Mouse (Mus musculus): ENCODE results near the gene Zbtb2. TPM values are rescaled to one million over a fixed set of nuclear protein-coding genes. Genes with fewer than 3 reads are reported as not detected.
A peak's percentile ranks its signal among the peaks of the same experiment; 100 is the strongest.

Zbtb2 gene
- polyA plus RNA-seq, 2 experiments, result 12.5 to 13.7 TPM

DNA sequence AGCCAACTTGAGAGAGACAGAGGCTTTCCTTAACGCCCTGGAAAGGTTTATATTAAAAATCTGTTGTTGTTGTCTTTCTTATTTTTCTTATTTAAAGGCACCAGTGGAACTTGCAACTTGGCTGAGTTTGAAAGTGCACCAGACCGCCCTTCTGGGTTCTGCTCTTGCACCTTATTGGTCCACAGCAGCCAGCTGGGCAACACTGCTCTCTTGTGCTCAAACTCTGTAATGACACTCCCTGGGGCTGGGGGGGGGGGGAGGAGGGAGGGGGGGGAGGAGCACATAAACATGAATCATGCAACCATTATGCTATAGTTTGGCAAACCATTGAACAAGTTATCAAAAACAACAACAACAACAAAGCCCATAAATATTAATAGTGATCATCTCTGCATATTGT, 46.5 kb downstream of the Zbtb2 start:
- 20% methylated on average over 2 of the region's 2 CpGs for WGBS
- Histone ChIP-seq H3K4me1 (ENCODE audit: control insufficient read depth, insufficient read depth, low read length) (peaks cover 16% of the 10 kb centered on the region), H3K9me3 (ENCODE audit: control insufficient read depth, low read length) (no peaks in the 10 kb centered on the region), H3K9ac (ENCODE audit: low read depth, low read length, severe bottlenecking) (no peak overlapping the region), H3K4me3 (replicated peaks; ENCODE audit: low read length) (no peak overlapping the region), H3K36me3 (ENCODE audit: control insufficient read depth, insufficient read depth, low read length) (no peaks in the 10 kb centered on the region), H3K27ac (replicated peaks; ENCODE audit: low read depth, low read length) (no peak overlapping the region), H3K4me2 (replicated peaks; ENCODE audit: low read depth, low read length, severe bottlenecking) (no peak overlapping the region), H3K27me3 (ENCODE audit: control insufficient read depth, insufficient read depth, low read length) (no peaks in the 10 kb centered on the region)
- DNase-seq (ENCODE audit: low spot score) (peak; percentile 72), ATAC-seq (ENCODE audit: low FRiP score, low read depth) (peak; percentile 53)
- no peak for TF ChIP-seq POLR2A (IDR thresholded peaks at IDR 0.05; ENCODE audit: borderline replicate concordance, extremely low read depth, insufficient read depth, insufficient read length)

DNA sequence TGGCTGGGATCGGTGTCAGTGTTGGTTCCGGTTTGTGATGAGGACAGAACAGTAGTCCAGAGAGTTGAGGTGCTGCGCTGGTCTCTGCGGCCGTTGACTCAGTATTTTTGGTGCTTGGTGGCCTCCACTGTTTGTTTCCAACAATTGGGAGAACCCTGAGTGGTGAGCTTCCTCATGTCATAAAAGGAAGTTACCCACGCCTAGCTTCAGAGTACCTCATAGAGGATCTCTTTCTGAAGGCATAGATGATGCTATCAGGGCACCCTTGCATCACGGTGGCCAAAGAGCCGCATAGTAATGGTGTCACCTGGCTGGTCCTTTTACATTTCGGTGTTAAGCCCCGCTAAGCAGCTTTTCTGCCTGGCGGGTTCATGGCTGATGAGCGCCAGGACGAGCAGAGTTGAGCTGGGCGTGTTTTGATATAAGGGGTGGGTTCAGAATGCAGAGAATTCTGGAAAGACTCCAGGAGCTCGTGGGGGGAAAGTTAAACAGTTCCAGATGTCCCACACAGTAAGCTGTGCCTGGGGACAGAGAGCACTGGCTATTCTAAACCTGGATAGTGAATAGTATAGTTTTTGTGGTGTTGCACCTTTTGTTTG, 48.9 kb downstream of the Zbtb2 start:
- no peaks in the 10 kb centered on the region for H3K36me3 ChIP-seq (ENCODE audit: control insufficient read depth, insufficient read depth, low read length)
- H3K27me3 ChIP-seq (ENCODE audit: control insufficient read depth, insufficient read depth, low read length), result no peaks in the 10 kb centered on the region
- no peak for TF ChIP-seq POLR2A (IDR thresholded peaks at IDR 0.05; ENCODE audit: borderline replicate concordance, extremely low read depth, insufficient read depth, insufficient read length)
- H3K27ac ChIP-seq (replicated peaks; ENCODE audit: low read depth, low read length), result peak overlapping the region; percentile 61; the same call in 1 of the 2 replicates
- H3K4me3 ChIP-seq (replicated peaks; ENCODE audit: low read length), result peak overlapping the region; percentile 14; the same call in 1 of the 2 replicates
- no peak overlapping the region for H3K9ac ChIP-seq (ENCODE audit: low read depth, low read length, severe bottlenecking)
- no peaks in the 10 kb centered on the region for H3K9me3 ChIP-seq (ENCODE audit: control insufficient read depth, low read length)
- WGBS, result 36% methylated on average over 15 of the region's 15 CpGs
- peaks cover 13% of the 10 kb centered on the region for H3K4me1 ChIP-seq (ENCODE audit: control insufficient read depth, insufficient read depth, low read length)
- DNase-seq (ENCODE audit: low spot score) (peak; percentile 93), ATAC-seq (ENCODE audit: low FRiP score, low read depth) (peak; percentile 86)
- H3K4me2 ChIP-seq (replicated peaks; ENCODE audit: low read depth, low read length, severe bottlenecking), result peak overlapping the region; percentile 35; the same call in 1 of the 2 replicates

DNA sequence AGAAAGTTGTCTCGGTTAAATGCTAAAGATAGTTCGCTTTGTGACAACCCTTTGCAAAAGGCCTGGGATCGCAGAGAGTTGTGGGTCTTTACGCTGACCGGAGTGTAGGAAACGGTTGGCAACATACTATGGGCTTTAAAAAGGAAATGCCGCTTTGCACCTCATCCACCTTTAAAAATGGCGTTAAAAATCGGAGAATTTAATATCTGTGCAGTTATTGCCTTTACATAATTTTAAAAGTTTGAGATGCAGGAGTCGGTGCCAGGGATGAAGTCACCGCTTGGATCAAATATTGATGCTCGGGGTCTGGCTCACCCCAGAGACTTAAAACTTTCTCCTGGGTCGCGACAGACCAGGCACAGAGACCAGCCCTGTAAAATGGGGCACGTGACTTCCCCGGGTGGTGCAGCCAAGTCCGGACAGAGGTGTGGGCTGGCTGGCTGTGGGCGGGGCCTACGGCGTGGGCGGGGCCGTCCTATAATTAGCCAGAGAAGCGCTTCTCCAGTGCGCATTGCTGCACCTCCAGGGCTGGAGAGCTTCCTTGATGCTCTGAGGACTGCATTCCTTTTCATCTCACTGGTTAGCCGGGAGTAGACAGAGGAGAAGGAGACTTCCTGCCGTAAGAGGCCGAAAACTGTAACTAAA, 53.7 kb downstream of the Zbtb2 start:
- Histone ChIP-seq H3K27me3 (ENCODE audit: control insufficient read depth, insufficient read depth, low read length) (no peaks in the 10 kb centered on the region), H3K9ac (ENCODE audit: low read depth, low read length, severe bottlenecking) (peak overlapping the region; percentile 28; the same call in 1 of the 2 replicates), H3K9me3 (ENCODE audit: control insufficient read depth, low read length) (no peaks in the 10 kb centered on the region), H3K4me2 (replicated peaks; ENCODE audit: low read depth, low read length, severe bottlenecking) (peak overlapping the region; percentile 59), H3K27ac (replicated peaks; ENCODE audit: low read depth, low read length) (0 out of 2 replicates have a peak overlapping the region, but pooled peaks have one; percentile 2), H3K4me1 (ENCODE audit: control insufficient read depth, insufficient read depth, low read length) (peaks cover 5% of the 10 kb centered on the region), H3K4me3 (replicated peaks; ENCODE audit: low read length) (peak overlapping the region; percentile 32), H3K36me3 (ENCODE audit: control insufficient read depth, insufficient read depth, low read length) (no peaks in the 10 kb centered on the region)
- TF ChIP-seq POLR2A (IDR thresholded peaks at IDR 0.05; ENCODE audit: borderline replicate concordance, extremely low read depth, insufficient read depth, insufficient read length), result no peak
- DNase-seq (ENCODE audit: low spot score) (peak; percentile 82), ATAC-seq (ENCODE audit: low FRiP score, low read depth) (peak; percentile 86)
- WGBS, result 4% methylated on average over 27 of the region's 27 CpGs

DNA sequence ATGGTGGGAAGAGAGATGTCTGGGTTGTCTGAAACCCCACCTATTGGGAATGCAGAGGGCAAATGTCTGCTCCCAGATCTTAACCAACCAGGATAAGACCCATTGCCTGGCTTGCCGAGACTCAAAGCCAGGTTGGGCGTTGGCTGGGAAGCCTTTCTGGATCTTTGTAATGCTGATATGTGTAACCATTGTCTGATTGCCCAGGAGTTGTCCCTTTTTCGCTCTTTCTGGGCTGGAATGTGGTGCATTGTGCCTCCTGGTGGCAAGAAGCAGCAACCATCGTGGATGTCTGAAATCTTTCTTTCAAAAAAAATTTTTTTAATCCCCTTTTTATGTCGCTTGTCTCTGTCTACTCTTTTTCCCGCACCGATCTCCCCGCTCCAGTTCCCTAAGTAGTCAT, 54.6 kb downstream of the Zbtb2 start:
- WGBS, result 11% methylated on average over 8 of the region's 8 CpGs
- H3K4me1 ChIP-seq (ENCODE audit: control insufficient read depth, insufficient read depth, low read length), result no peaks in the 10 kb centered on the region; the same call in 1 of the 2 replicates
- H3K27me3 ChIP-seq (ENCODE audit: control insufficient read depth, insufficient read depth, low read length), result no peaks in the 10 kb centered on the region
- ATAC-seq (ENCODE audit: low FRiP score, low read depth), result no peak
- no peak overlapping the region for H3K9ac ChIP-seq (ENCODE audit: low read depth, low read length, severe bottlenecking)
- no peaks in the 10 kb centered on the region for H3K36me3 ChIP-seq (ENCODE audit: control insufficient read depth, insufficient read depth, low read length)
- no peak for TF ChIP-seq POLR2A (IDR thresholded peaks at IDR 0.05; ENCODE audit: borderline replicate concordance, extremely low read depth, insufficient read depth, insufficient read length)
- peak overlapping the region; percentile 59 for H3K4me2 ChIP-seq (replicated peaks; ENCODE audit: low read depth, low read length, severe bottlenecking)
- no peaks in the 10 kb centered on the region for H3K9me3 ChIP-seq (ENCODE audit: control insufficient read depth, low read length)
- H3K27ac ChIP-seq (replicated peaks; ENCODE audit: low read depth, low read length), result no peak overlapping the region
- peak; percentile 47 for DNase-seq (ENCODE audit: low spot score)
- H3K4me3 ChIP-seq (replicated peaks; ENCODE audit: low read length), result peak overlapping the region; percentile 32; the same call in 1 of the 2 replicates

DNA sequence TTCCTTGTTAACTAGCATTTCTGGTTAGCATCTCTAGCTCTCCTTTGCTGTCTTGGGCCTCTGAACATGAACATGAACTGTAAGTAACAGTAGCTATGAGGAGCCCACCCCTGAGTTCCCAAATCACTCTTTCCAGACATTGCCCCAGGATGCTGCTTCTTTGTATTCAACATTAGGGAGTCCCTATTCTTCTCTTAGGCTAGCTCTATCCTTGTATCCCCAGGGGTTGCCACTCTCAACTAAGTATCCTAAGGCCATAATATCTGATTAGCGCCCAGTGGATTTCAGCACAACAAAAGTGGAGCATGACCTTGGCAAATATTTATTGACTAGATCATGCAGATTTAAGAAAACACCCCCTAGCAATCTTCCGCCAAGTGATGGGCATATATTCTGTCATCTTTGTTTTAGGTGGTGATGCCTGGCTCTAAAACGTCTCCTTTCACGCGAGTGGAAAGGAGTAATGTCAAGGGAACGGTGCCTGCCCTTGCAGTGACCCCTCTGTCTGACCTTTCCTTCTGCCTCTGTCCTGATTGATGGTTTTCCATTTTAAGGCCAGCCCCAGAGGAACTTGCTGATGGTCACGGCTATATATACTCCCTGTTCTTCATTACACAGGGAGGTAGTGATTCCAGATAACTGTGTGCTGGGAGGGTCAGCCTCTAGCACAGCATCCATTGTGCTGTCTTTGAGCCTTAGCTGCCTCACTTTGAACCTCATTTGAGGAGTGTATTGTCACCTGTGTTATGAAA, 55.5 kb downstream of the Zbtb2 start:
- Histone ChIP-seq H3K9me3 (ENCODE audit: control insufficient read depth, low read length) (no peaks in the 10 kb centered on the region), H3K27ac (replicated peaks; ENCODE audit: low read depth, low read length) (no peak overlapping the region), H3K4me1 (ENCODE audit: control insufficient read depth, insufficient read depth, low read length) (no peaks in the 10 kb centered on the region; the same call in 1 of the 2 replicates), H3K4me2 (replicated peaks; ENCODE audit: low read depth, low read length, severe bottlenecking) (no peak overlapping the region), H3K9ac (ENCODE audit: low read depth, low read length, severe bottlenecking) (no peak overlapping the region), H3K36me3 (ENCODE audit: control insufficient read depth, insufficient read depth, low read length) (no peaks in the 10 kb centered on the region), H3K4me3 (replicated peaks; ENCODE audit: low read length) (no peak overlapping the region), H3K27me3 (ENCODE audit: control insufficient read depth, insufficient read depth, low read length) (no peaks in the 10 kb centered on the region)
- ATAC-seq (ENCODE audit: low FRiP score, low read depth), result no peak
- no peak for DNase-seq (ENCODE audit: low spot score)
- no peak for TF ChIP-seq POLR2A (IDR thresholded peaks at IDR 0.05; ENCODE audit: borderline replicate concordance, extremely low read depth, insufficient read depth, insufficient read length)
- WGBS, result 59% methylated on average over 7 of the region's 7 CpGs

All from limb, embryonic 14.5 days (tissue).